Comparison of ENCODE assay signal across 22 mouse cellular contexts in the genomic region with DNA sequence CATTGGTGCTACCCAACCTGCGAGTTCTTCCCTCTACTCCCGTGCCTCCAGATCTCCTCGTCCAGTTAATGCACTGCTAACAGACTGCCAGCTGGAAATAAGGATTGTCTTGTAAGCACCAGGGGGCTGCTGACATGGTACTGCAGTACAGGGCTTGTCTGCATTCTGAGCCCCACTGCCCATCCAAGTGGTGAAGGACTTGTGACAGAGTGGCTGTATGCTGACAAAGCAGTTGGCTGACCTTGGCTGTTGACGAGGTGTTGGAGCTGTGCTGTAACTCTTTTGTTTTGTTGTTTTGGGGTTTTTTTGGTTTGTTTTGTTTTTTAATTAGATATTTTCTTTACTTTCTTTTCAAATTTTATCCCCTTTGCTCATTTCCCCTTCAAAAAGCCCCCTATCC.
"Had no signal": no experiment of that assay in that cellular context is flagged by ENCODE, and none has a peak within 500 bp of the region (broad histone marks: within the 10 kb centered on the region; RNA-seq: fewer than 3 reads in every experiment).

No protein-coding gene starts in this region.

- H3K27ac ChIP-seq: embryonic facial prominence, embryonic 10.5 days; embryonic facial prominence, embryonic 12.5 days; embryonic facial prominence, embryonic 13.5 days; embryonic facial prominence, embryonic 15.5 days; forebrain, embryonic 10.5 days; forebrain, embryonic 12.5 days; forebrain, embryonic 13.5 days; forebrain, embryonic 15.5 days; heart, adult 2 months; heart, embryonic 10.5 days had no signal

- DNase-seq: cerebellum, postnatal 10 days; cerebellum, postnatal 14 days; cerebellum, postnatal 36 days; embryo, embryonic 11 days; forebrain, postnatal 0 days; gastrocnemius, postnatal 10 days; gastrocnemius, postnatal 14 days; gastrocnemius, postnatal 25 days; gastrocnemius, postnatal 36 days; heart, adult 18-20 months; heart, adult 2 months had no signal

- H3K4me3 ChIP-seq: embryonic facial prominence, embryonic 10.5 days; embryonic facial prominence, embryonic 12.5 days; embryonic facial prominence, embryonic 13.5 days; embryonic facial prominence, embryonic 15.5 days; erythroblast, embryonic 14.5 days; forebrain, embryonic 10.5 days; forebrain, embryonic 12.5 days; forebrain, embryonic 13.5 days; forebrain, embryonic 15.5 days; heart, adult 2 months; heart, embryonic 10.5 days; heart, embryonic 12.5 days had no signal
